Mouse (Mus musculus) erythroblast, adult 5-6 weeks (primary cell): Measurements from ENCODE around the gene Mogs. TPM values are rescaled to one million over a fixed set of nuclear protein-coding genes. Genes with fewer than 3 reads are reported as not detected.

ENCODE experiments used
- ATAC-seq: replicated peaks from 2 replicates; pipeline ENCODE4 v1.8.0; 2016; ENCODE audit warnings: moderate number of reproducible peaks, mild to moderate bottlenecking, moderate TSS enrichment, inconsistent platforms; ENCODE audit not compliant: poor library complexity, low FRiP score, severe bottlenecking
- total RNA-seq, 2 experiments: library from RNA; stranded (forward) in 1 of 2; stranded (reverse) in 1 of 2; fragments of 150-400 nt in 1 of 2; fragments of 200-764, 138-1000 nt in 1 of 2; gene quantifications; 2 replicates each; pipeline versions ENCODE4 v1.2.3 to v1.2.4; 2015 to 2017; ENCODE audit warnings: low replicate concordance in 2 of 2

The Mogs gene
- total RNA-seq (2015; ENCODE audit: low replicate concordance): 5.8 and 11.3 TPM in 2 replicates
- total RNA-seq (2017; ENCODE audit: low replicate concordance): 13.8 and 18.5 TPM in 2 replicates

GRCm38 (mm10) chr6:83115011-83115671 lies at the start of gene Mogs:
Gene Mogs, plus strand, starts transcription at chr6:83115496.
- peak; percentile 88 for ATAC-seq

DNA sequence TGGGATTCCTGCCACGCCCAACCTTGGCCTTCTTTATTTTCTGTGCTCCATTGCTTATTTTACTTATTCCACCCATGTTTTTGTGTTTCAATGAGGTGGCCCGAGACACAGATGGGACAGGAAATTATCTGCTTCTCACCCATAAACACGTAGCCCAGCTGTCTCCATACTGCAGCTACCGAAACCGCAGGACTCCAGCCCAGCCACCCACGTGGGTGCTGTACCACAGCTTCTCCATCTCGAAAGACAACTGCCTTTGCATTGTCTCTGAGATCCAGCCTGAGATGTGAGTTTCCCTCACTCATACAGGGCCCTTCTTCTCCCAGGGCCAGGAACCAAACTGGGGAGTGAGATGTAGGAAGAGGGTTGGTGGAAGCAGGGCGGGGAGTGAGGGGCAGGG lies 49.3 kb upstream of the Mogs start:
- no peak for ATAC-seq

- ATAC-seq: no peak
Measured at GRCm38 (mm10) chr6:83066441-83066840, 48.9 kb upstream of the Mogs start.

DNA sequence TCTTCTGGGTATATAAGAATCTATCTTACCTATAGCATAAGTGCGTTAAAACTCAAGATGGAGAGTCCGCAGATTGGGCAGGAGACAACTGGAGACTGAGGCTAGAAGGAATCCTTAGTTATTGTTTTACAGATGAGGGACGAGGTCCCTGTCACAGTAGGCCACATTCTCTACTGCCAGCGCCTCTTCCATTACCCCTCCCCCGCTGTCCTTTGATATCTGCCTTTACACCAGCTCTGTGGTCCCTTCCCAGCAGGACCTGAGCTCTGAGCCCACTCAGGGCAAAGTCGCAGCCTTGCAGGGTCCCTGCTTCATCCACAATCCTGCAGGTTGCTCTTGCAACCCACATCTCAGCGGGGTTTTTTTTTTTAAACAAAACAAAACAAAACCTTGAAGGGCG lies 47.1 kb upstream of the Mogs start:
- no peak for ATAC-seq

GRCm38 (mm10) chr6:83068706-83069487 lies 46.4 kb upstream of the Mogs start:
- no peak for ATAC-seq

DNA sequence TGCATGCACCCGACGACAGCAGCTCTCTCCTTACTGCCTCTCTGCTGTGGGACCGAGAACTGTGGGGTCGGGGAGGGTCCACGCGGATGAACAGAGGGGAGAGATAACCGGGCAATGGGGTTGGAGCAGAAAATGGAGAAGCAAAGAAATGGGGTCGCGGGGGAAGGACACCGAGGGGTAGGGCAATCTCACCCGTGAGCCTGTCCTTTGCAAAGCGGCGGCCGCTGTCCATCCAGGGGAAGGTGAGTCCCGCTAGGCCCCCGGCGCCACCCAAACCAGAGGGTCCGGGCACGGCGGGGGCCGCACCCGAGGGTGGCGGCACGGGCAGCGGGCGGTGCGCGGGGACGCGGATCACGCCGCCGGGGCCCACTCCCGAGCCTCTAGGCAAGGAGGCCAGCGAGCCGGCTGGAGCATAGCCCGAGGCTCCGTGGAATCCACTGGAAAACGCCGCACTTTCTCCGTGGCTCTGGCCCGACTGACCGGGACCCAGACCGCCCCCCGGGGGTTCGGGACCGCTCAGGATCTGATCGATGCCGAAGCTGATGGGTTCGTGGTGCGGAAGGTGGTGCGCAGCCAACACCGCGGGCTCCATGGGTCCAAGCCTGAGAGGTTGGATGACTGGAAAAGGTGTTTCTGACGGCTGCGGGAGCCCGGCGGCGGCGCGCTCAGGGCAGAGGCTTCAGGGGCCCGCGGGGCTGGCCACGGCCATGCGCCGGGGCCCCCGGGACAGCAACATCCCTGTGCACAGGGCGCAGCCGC lies 45.6 kb upstream of the Mogs start:
- no peak for ATAC-seq

- ATAC-seq: no peak
Measured at GRCm38 (mm10) chr6:83070247-83070310, 45.2 kb upstream of the Mogs start, which contains the start of gene Tlx2. Gene Tlx2, minus strand, starts transcription at chr6:83070293.

DNA sequence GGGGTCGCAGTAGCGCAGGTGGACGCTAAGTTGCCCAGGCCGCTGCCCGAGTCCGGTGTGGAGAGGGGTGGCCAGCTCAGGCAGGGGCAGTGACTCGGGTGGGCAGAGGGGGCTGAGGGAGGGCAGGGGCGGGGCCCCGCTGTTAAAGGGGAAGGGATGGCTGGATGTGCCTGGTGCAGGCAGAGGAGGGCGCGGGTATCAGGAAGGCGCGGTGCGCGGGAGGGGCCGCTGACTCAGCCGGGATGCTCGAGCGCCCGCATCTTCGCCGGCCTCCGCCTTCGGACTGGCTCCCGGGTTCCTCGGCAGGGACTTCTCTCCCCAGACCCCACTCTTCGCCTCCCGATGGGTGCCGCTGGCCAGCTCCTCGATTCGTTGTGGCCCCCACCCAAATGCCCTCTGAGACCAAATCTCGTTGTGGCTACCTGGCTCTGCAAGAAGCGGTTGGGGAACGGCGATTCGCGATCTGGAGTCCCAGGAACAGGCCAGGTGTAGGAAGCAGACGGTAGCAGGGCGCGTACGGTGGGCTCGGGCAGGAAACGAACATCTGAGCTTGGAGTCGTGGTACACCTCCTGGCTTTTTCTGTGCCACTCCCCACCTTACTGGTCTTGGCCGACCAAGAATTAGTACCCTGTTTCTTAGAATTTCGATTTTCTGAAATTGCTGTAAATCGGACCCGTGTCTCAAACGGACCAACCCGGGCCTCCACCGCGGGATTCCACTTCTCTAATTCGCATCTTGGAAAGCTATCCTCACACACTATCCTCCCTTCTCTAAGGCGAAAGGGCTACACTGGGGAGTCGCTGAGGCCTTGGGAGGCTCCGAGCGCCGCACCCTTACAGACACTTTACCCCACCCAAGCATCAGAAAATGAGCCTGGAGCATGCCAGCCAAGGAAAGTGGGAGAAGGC lies 44.7 kb upstream of the Mogs start:
- no peak for ATAC-seq

GRCm38 (mm10) chr6:83071220-83071619 lies 44.1 kb upstream of the Mogs start:
- no peak for ATAC-seq

DNA sequence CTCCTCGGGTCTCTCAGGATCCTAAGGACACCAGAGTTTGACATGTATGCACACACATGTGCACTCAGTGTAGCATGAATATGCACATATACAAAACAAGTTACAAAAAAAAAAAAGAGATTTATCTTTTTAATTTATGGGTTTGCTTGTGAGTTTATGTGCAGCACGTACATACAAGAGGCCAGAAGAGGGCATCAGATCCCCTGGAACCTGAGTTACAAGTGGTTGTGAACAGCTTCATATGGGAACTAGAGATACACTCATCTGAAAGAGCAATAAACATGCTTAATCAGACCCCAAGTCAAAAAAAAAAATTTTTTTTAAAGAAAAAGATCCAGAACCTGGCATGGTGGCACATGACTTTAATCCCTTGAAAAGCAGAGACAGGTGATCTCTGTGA lies 40.3 kb upstream of the Mogs start:
- no peak for ATAC-seq

GRCm38 (mm10) chr6:83077630-83078323 lies 37.5 kb upstream of the Mogs start, which contains the start of gene Pcgf1:
Gene Pcgf1, plus strand, starts transcription at chr6:83077869.
- ATAC-seq: peak; percentile 44

DNA sequence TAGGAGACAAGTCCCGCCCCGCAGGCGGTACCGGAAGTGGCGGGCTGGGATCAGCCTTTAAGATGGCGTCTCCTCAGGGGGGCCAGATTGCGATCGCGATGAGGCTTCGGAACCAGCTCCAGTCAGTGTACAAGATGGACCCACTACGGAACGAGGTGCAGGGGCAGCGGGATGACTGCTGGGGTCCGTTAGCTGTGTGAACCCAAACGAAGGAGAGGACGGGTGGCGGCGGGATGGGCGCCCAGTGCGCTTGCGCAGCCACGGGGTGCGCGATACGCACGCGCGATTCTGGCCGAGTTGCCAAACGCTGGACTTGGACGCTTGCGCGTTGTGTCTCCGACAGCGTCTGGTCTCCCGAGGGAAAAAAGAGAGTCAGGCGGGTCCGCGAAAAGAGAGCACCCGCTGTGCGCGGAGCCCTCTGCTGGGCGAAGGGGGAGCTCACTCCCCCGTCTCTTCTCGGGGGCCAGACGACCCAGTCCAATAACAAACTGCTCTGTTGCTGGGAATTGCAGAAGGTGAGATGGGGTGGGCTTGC lies 36.9 kb upstream of the Mogs start:
- peak; percentile 93 for ATAC-seq

DNA sequence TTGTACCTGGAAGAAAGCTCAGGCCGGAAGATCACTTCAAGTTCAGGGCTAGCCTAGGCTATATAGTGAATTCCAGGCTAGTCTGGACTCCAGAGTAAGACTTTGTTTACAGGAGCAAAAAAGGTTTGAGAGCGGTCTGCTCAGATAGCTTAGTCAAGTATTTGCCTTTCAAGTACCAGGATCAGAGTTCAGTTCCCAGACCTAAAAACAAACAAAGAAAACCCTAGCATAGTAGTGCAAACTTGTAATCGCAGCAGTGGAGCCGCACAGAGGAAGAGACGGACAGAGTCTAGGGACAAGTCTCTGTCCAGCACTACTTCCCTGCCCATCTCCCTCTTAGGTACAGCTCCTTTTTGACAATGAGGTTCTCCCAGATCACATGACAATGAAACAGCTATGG lies 35.1 kb upstream of the Mogs start:
- no peak for ATAC-seq

GRCm38 (mm10) chr6:83083497-83083896 lies 31.8 kb upstream of the Mogs start:
- no peak for ATAC-seq

GRCm38 (mm10) chr6:83084477-83084876 lies 30.8 kb upstream of the Mogs start:
- ATAC-seq: no peak

DNA sequence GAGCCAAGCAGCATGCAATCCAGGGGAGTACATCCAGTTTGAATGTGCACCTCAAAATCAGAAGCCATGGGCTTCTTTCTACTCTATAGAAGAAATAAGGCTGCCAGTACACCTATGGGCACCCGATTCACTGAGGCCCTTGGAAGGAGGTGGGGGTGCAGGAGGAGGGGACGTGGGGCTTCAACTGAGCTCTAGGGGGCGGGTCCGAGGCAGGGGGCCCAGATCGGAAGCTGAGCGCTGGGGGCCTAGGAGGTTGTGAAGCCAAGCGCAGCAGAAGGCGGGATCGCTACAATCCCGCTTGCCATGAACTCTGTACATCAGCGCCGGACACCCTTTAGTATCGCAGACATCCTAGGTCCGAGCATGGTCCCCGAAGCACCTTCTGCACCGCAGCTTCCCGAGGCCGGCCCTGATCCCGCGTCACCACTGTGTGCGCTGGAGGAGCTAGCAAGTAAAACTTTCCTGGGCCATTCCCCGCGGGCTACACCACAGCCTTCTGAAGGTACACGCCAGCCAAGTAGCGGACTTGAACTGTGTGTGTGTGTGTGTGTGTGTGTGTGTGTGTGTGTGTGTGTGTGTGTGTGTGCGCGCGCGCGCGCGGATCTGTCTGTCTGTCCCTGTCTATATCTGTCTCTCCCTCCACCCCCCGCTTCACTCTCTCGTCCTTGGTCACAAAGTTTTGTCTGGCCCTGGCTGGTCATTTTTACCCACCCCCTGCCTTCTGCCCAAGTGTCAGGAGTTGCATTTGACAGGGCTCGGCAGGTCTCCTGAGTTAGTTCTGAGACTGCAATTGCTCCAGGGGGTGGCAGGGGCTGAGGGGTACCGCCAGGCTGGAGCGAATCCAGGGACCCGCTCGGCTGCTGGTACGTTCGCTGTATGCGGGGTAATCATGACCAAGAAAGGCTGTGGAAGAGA lies 28.9 kb upstream of the Mogs start, which contains the start of gene Lbx2:
Gene Lbx2 (plus strand): TSS at position 247 of the 915 bp plus-strand sequence.
- no peak for ATAC-seq

DNA sequence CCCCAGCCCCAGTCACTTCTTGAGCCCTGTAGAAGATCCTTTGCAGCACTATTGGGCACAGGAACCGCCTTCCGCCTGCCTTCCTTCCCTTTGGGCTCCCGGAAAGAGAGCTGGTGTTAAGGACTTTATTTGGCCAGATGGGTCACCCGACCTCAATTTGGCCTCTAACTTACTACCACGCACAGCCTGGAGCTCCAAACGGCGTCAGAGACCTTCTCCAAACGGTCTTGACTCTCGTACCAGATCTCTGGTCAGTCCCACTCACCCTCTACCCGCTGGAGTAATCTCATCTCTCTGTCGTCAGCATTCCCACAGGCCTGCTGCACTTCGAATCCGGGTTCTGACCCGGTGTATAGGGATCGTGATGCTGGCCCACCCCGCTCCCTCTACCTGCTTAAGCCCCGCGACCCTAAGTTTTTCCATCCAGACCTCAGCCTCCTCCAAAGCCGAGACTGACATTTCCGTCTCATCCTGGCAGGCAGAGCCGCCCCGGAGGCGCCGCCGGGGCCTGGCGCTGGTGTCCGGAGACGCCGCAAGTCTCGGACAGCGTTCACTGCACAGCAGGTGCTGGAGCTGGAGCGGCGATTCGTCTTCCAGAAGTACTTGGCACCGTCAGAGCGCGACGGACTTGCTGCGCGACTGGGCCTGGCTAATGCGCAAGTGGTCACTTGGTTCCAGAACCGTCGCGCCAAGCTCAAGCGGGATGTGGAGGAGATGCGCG lies 27.9 kb upstream of the Mogs start:
- no peak for ATAC-seq

- no peak for ATAC-seq
Measured at GRCm38 (mm10) chr6:83087926-83088260, 27.4 kb upstream of the Mogs start.
